Mouse (Mus musculus): ENCODE measurements at regions not wholly inside any gene's neighbourhood (a gene's known extent, or its start where the extent isn't known, plus 50 kb on each side); places are given as distances from the start of the nearest gene placed in this dataset.
A peak's percentile ranks its signal among the peaks of the same experiment; 100 is the strongest.

DNA sequence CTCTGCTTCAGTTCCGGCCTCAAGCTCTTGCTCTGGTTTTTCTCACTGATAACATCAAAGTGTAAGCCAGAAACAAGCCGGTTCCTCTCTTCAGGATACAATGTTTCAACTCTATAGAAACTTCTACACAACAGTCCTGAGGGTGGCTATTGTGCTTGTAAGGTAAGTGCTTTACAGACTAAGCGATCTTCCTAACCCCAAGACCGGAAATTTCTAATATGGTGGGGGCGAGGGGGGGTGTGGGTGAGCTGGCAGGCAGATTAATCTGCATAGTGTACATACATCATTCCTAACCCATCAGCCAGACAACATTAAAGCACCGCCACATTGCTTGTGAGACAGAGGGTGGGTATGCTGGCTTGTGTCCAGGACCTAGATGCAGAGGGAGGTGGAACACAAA lies 200.8 kb downstream of the Uaca start:
- DNase-seq (ENCODE audit: low spot score in 2 of 2): no peak

DNA sequence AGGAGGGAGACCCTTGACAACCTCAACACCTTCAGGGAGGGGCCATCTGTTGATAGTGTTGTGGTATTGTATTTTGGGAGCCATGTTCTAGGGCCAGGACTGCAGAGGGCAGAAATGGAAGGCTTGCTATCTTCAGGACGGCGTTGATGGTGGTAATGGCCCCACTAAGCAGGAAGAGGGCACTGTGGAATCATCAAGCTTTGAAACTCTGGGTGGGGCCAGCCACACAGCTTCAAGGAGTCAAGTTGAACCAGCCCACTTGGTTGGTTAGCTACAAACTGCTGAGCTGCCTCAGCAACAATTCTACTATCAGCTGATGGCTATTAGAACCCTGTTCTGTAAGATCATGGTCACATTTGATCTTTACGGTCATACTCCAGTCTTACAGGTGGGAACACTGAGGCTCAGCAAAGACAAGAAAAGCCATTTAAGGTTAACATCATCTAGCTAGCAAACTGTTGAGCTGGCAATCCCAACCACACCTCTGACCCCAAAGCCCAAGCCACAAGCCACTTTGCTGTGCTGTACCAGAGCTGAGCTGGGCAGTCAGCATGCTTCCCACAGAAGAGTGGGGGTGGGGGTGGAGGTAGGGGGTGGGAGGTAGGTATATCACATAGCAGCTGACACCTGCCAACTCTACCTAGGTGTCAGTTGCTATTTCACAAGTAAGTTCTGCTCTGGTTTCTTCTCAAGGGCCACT lies 203.9 kb downstream of the Uaca start:
- peak; percentile 51 to 55 for DNase-seq (ENCODE audit: low spot score in 2 of 2)

DNA sequence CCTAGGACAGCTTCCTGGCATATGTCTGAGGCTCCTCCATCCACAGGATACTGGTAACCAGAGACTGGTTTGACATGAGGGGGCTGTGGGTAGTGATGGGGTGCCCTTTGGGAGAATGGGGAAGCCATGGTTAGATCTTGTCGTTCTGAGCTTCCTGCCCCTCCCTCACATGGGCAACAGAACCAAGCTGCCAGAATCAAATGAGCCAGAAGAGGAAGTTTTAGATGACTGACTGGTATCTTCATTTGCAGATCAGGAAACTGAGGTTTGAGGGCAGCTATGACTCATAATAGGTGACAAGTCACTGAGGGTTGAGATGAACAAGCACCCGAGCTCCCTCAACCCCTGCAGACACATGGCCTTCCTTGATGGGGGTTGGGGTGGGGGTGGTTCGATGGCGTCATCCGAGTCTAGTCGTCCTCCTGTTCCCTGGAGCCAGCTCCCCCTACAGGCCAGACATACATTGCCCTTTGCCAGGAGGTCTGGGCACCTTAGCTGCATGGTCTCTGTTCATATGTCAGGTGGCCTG lies 204.7 kb downstream of the Uaca start:
- peak; percentile 23 to 35 for DNase-seq (ENCODE audit: low spot score in 2 of 2)

DNA sequence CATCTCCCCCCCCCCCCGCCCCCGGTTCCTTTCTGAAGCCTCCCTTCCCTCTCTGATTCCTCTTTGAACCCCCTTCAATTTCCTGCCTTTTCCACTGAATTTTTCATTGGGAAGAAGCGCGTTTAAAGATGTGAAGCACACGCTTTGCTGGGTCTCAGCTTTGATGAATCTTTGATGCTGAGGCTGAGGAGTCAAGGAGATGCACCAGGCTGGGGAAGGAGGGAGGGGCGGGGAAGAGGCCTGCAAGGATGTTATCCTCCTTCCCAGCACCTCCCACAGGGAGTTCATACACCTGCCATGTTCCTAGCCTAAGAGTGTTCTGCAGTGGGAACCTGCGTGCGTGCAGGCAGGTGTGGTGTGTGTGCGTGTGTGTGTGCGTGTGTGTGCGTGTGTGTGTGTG lies 205.9 kb downstream of the Uaca start:
- DNase-seq (ENCODE audit: low spot score in 2 of 2): no peak

DNA sequence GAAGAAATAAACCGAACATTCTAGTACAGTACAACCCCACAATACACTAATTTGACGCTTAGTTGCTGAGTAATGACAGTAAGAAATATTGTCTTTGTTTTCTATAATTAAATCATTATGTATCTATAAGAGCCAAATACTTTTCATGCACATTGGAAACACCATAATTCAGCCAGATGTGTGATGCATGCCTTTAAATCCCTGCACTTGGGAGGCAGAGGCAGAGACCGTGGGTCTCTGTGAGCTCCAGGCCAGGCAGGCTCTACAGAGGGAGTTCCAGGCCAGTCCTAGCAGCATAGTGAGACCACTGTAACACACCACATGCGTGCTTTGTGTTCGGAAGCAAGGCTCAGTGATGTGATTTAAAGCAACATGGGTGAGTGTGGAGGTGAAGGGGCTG lies 208.2 kb downstream of the Uaca start:
- no peak for DNase-seq (ENCODE audit: low spot score in 2 of 2)

DNA sequence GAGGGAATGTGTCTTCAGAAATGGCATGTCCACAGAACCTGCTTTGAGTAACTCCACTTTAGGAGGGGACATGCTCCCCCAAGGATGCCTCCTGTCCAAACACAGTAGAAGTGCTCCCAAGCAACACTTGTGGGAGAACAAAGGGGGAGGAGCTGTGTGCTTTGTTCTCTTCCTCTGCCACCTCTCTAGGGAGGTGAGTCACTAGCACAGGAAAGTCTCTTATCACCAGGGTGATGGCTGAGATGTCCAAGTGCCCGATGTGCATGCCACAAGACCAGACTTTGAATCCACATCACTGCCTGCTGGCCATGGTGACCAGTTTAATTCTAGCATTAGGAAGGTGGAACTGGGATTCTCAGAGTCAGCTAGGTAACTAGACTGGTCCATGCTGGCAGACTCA lies 214.1 kb downstream of the Uaca start:
- DNase-seq (ENCODE audit: low spot score in 2 of 2): no peak

DNA sequence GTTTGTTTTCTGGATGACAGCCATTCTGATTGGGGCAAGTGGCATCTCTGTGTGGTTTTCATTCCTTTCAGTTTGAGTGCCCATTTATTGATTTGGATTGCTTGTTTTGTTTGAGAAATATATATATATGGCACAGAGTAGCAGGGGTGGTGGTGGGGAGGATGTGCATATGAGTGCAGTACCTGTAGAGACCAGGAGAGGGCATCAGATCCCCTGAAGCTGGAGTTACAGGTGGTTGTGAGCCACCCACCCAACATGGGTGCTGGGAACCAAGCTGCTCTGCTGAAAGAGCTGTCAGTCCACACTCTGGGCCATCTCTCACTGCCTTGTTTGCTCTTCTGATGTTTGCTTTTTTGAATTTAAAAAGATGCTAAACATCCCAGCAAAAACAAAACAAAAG lies 216.7 kb downstream of the Uaca start:
- no peak for DNase-seq (ENCODE audit: low spot score in 2 of 2)

DNA sequence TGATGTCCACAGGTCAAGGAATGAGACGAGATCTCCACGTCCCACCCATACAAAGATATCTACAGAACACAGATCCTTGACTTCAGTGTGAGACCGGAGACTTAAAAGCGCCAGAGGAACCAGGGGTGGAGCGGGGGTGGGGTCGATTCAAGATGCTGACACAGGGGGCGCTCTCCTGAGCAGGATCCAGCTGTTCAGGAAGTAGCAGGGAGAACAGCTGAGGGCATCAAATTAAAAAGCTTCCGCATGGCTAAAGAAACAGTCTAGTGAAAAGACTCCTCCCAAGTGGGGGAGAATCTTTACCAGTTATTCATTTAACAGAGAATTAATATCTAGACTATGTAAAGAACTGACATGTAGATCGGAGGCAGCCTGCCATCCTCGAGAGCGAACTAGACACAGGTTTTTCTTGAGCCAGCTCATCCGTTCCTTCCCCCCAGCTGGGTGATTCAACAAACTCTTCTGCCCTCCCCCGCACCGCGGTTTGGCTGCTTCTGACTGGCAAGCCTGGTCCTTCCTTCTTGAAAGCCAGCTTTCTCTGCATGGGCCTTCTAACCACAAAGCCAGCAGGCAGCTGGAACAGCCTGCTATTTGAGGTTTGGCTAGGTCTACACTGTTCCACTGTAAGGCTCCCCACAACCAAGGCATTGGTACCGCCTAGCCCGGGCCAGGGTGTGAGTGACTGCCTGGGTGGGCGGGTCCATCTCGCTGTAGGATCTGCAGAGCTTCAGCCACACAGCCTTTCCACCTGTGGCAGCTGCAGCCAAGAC lies 218.6 kb downstream of the Uaca start:
- DNase-seq (ENCODE audit: low spot score in 2 of 2): peak; percentile 76 to 78

DNA sequence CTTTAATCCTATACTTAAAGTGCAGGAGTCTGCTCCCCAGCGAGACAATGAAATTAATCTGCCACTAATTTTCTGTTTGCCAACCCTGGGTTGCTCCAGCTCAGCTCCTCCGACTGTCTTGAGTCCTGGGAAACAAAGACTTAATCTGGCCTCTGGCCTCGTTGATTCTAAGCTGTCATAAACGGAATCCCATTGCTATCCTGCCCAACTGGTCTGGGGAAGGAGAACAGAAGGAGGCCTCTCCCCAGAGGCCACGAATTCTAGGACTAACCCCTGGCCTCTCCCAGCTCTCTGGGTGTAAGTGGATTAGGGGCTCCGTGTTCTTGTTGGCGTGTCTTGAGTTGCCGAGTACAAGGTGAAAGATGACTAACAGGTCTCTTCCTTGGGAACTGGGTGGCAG lies 219.8 kb downstream of the Uaca start:
- no peak for DNase-seq (ENCODE audit: low spot score in 2 of 2)

DNA sequence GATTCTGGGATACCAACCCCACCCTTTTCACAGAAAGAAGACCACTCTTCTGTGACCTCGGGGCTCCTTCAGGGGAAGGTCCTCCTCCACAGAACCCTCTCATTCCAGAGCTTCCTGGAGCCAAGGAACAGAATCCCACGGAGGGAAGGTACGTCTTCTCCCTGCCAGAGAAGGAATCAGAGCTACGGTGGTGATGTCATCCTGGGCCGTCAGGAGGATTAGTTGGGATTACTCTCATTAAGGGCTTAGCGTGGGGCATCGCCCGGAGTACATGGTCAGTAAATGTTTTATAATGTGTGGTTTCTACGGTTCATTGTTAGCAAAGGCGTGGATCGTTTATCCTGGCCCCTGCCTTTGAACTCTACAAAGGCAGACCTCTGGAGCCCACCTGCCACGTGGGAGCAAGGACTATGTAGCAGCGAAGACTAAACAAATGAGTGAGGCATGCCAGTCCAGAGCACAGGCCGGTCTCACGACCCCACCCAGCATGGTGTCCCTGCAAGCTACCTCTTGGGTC lies 221.1 kb downstream of the Uaca start:
- no peak for DNase-seq (ENCODE audit: low spot score in 2 of 2)

DNA sequence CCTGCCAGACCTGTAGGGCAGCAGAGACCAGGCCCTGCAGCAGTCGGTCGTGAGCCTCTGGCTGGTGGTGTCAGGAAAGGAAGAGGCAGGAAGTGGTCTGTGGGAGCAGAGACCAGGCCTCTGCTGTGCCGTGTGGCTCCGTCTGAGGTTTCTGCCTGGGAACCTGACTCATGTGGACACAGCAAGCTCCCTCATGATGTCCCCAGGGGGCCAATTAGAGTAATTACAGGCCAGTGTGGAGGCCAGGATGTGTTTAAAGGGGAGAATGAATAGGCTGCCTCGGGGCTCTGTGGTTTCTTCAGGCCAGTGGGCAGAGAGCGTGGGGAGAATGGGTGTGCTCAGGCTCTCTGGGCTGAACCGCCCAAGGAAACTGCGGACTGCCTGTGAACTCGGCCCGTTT lies 222.3 kb downstream of the Uaca start:
- DNase-seq (ENCODE audit: low spot score in 2 of 2): peak in 1 of 2 experiments; percentile 27

DNA sequence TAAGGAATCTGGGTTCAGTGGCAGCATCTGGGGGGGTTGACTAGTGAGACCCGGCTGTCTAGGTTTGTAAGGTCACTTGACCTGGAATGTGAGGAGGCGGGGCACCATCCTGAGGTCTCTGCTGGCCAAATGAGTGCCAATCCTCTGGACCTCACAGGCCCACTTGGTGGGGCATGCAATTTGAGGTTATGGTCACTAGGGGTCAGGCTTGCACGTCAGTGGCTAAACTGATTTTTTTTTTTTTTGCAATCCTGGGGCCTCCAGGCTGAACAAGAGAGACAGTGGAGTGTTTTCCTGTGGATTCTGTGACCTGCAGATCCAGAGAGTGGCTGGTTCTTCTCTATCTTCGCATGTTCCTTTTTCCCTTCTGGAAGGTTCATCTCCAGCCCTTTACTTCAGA lies 225.6 kb downstream of the Uaca start:
- no peak for DNase-seq (ENCODE audit: low spot score in 2 of 2)

DNA sequence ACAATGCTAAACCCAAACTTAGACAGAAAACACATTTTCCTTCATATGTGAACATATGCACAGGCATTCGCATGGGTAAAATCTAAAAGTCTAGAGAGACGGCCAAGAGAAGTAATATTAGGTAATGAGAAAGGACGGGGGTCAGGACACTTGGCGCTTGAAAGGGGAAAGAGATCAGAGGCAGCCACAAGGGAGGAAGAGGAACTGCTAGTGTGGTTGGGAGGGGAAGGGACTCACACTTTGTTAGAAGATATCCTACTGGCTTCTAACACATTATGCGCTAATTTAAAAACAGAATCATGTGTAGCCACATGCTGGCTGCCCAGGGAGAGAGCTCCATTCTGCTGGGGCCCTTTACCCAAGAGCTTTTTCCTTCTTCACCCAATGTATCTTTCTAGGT lies 227.5 kb downstream of the Uaca start:
- DNase-seq (ENCODE audit: low spot score in 2 of 2): no peak

DNA sequence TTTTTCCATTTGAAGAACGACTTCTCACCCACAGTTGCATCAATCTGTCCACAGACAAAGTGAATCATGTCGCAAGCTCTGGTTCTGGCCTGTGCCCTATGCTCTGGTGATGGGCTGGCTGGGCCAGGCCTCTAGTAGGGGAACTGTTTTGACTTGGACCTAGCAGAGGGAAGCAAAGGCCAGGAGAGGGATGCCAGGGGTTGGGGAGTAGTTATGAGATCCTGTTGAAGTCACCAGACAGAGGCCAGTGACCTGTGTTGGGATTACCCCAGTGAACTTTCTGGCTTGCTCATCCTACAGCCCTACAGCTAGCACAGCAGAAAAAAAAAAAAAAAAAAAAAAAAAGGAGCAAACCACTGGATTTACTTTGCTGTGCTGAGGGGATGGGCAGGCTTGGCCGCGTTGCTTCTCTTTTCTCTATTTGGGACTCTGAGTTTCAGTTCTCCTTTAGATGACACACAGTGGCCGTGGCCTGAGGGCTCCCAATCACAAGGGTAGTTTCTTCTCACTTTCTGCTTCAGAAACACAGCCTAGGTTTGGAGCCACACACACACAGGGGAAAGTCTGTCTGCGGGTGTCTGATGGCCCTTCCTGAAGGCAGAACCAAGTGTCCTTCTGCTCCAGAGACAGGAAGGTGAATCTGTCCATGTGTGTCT lies 228.2 kb downstream of the Uaca start:
- DNase-seq (ENCODE audit: low spot score in 2 of 2): no peak

DNA sequence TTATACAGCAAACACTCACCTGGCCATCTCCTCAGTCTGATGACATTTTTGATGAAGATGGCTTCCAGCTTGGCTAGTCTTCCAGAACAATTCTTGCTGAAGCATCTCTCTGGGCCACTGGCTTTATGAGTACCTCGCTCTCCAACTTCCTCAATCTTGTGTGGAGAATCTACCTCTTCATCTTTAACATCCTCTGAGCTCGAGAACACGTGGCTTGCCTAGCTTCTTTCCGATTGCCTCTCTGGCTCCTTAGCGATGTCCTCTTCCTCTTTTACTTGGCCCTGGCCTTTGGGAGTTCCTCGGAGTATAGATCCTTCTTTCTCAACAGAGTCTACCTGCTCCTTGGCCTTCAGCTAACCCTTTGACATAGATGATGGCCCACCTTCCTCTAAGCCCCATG lies 231.0 kb downstream of the Uaca start:
- DNase-seq (ENCODE audit: low spot score in 2 of 2): no peak

DNA sequence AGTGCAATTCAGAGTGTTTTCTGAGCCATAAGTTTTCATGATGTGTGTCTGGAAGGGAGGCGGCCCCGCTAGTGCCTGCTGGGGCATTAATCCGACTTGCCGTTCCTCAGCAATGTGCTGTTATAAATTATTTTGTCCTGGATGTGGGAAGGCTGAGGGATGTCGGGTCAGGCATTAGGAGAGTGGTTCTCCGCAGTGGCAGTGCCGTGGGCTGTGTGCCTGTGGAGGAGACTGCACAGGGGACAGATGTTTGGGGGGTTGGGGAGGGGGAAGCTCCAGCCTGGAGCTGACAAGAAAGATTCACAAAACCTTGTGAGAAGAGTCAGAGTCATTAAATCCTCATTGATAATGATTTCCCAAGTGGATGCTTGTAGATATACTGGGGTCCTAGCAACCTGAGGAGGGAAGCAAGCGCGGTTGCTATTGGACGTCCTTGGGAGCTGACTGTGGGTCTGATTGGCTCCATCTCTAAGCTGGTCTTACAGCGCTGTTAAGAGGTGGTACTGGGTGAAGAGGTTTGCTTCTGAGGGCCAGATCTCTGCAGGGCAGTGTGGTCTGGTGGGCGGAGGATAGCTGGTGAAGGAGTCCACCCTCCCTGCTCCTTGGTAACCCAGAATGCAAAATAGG lies 234.5 kb downstream of the Uaca start:
- no peak for DNase-seq (ENCODE audit: low spot score in 2 of 2)

DNA sequence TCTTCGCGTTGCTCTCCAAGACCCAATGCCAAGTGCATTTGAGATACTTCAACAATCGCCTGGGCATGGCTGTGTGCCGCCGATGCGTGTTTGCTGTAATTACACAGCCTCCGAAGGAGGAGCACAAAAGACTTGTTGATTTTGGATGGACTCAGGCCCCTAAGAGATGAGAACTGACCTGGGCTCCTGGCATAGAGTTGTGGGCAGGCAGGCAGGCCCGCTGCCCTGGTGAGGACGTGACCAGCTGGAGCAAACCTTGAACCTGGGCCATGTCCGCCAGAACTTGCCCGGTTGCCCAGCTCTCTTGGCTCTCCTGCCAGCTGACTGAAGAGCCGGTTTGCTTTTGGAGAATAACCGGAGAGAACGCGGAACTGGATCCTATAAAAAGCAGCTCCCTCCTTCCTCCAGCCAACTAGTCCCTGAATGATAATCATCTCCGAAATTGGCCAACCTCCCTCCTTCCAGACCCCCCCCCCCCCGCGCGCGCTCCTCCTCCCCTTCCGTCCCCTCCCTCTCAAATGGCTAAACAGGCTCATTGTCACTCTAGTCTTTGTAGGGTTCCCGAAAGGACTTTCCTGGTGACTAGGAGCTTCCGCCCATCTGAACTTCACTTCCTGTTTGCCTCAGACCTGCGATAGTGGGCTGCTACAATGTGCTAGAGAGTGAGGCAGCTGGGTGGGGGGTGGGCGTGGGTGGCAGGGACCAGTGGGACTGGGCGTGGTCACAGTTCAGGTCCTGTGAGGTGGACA lies 237.5 kb downstream of the Uaca start:
- peak; percentile 60 to 74 for DNase-seq (ENCODE audit: low spot score in 2 of 2)

DNA sequence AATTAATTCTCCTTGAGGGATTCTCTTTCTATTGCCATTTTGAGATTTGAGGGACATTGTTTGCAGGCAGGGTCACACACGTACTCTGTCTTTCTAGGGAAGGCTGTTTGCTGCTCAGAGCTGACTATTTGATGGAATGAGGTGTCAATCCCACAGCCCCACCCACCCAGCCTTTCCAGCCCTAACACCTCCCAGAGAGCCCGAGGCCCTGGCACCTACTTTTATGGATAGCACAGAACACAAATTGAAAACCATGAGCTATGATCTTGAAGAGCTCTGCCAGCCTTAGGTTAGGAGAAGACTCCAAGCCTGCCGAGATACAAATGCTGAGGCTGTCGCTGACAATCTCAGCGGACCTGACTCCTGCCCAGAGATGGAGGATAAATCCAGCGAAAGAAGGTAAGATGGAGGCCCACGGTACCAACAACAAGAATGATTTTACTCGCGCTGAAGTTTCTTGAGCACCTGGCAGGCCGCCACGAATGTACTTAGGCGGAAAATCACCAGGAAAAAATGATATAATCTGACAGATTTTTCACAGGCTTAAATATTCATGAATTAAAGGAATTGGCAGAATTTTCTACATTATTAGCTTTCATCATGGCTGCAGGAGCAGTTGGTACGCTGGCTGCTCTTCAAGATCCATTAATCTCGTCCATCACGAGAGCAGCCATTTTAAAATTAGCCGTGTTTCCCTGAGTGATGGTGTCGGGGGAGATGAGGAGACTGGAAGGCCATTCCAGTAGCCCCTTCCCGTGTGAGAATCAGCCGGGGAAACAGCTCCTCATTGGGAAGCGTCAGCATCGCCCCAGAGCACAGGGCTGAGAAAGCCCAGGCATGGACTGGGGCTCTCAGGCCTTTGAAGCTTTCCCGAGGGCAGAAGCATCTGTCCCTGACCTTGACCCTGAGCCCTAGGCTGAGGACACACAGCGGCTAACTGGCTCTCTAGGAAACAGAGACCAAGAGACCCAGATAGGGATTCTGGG lies 238.4 kb downstream of the Uaca start:
- peak; percentile 52 to 65 for DNase-seq (ENCODE audit: low spot score in 2 of 2)

DNA sequence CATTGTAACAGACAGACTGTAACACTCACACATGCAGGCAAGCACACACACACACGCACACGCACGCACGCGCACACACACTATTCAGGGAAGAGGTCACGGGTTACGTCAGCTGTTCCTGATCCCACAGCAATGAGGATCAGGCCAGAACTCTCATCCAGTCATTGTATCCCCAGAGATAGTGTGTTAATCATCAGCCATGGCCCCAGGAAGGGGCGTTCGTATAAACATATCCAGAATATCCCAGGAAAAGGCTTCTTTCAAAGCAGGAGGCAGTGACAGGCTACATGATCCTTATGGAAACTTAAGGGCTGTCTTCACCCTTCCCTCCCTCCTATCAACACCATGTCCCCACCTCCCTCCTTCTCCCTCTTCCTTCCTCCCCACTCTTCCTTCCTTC lies 239.3 kb downstream of the Uaca start:
- DNase-seq (ENCODE audit: low spot score in 2 of 2): no peak

DNA sequence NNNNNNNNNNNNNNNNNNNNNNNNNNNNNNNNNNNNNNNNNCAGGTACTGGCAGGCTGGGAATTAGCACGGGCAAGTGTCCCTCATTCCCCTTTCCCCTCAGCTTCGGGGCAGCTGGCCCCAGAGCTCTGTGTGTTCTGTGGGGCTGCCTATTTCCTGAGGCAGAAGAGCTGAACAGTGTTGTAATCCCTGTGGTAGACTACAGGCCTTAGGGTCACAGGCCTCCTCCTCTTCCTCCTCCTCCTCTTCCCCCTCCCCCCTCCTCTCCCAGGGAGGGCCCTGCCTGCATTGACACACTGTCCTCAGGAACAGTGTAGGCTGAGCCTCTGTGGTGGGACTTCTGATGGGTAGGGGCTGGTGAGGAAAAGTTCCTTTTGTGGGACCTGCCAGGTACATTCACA lies 247.7 kb downstream of the Uaca start:
- DNase-seq (ENCODE audit: low spot score in 2 of 2): no peak
